Mouse (Mus musculus) intestine, embryonic 16.5 days (tissue): Measurements from ENCODE around the gene Ces3b. TPM values are rescaled to one million over a fixed set of nuclear protein-coding genes. Genes with fewer than 3 reads are reported as not detected.
"Not testable (repeated sequence)": the region's sequence is repeated elsewhere in the genome, so short reads cannot be mapped to it uniquely, and the experiment has no call there.

Source experiments
- ATAC-seq: fragments of 200-750 bp; cut with Nextera tagmentation; 2 replicates; pipeline ENCODE4 v1.8.0; 2017; ENCODE audit warnings: moderate TSS enrichment, moderate library complexity
- H3K27ac ChIP-seq: fragments of 300-500 bp; sonication (generic); 2 replicates; pipeline ENCODE4 v1.5.1; 2014; ENCODE audit warnings: mild to moderate bottlenecking, low read length
- H3K27me3 ChIP-seq: fragments of 300-500 bp; sonication (generic); replicated peaks from 2 replicates; pipeline ENCODE4 v1.6.1; 2014; ENCODE audit warnings: low read length, control low read depth, mixed read lengths; ENCODE audit not compliant: control insufficient read depth, insufficient read depth
- H3K36me3 ChIP-seq: fragments of 300-500 bp; sonication (generic); 2 replicates; pipeline ENCODE4 v1.6.1; 2014; ENCODE audit warnings: low read length, control low read depth; ENCODE audit not compliant: control insufficient read depth, insufficient read depth
- H3K4me1 ChIP-seq: fragments of 300-500 bp; sonication (generic); 2 replicates; pipeline ENCODE4 v1.6.1; 2014; ENCODE audit warnings: low read length, control low read depth, mixed read lengths; ENCODE audit not compliant: control insufficient read depth, insufficient read depth
- H3K4me2 ChIP-seq: fragments of 300-500 bp; sonication (generic); 2 replicates; pipeline ENCODE4 v1.6.1; 2014; ENCODE audit warnings: low read depth, low read length, control low read depth
- H3K4me3 ChIP-seq: fragments of 300-500 bp; sonication (generic); 2 replicates; pipeline ENCODE4 v1.5.1; 2014; ENCODE audit warnings: mild to moderate bottlenecking, low read length
- H3K9ac ChIP-seq: fragments of 300-500 bp; sonication (generic); 2 replicates; pipeline ENCODE4 v1.6.1; 2014; ENCODE audit warnings: low read depth, low read length
- H3K9me3 ChIP-seq: fragments of 300-500 bp; sonication (generic); 2 replicates; pipeline ENCODE4 v1.6.1; 2016; ENCODE audit warnings: low read length, control low read depth; ENCODE audit not compliant: control insufficient read depth
- WGBS: fragments of 180-500 bp; shearing (Covaris S2); extraction: QIAGEN DNeasy Blood & Tissue Kit; methylation state at CpG from one replicate; pipeline ENCODE4 v1.1.7; 2014; 5-methylcytosine and 5-hydroxymethylcytosine counted together
- polyA plus RNA-seq: library from polyadenylated mRNA; unstranded; fragments of >200 nt; fragmentation: Nextera tagmentation; extraction: Ambion mirVana; gene quantifications from 2 replicates; pipeline ENCODE4 v1.2.1, GENCODE M21; 2015

The Ces3b gene
- polyA plus RNA-seq, 1 experiment from 2014 or later, result not detected

DNA sequence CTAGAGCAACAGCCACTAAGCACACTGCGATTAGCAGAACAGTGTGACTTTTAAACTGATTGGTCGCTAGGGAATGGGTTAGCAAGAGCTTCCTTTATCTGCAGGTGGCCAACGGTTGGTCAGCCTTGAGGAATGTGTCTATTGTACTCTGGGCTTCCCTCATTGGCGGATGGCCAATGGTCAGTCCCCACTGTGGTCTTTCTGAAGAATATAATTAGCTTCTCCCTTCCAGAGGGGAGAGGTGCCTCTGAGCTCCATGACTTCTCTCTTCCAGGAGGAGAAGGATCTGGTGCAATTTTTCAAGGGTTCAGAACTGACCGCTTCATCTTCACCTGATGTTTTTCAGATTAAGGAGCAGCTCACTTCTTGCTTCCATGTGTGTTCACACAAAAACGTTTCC lies 6.5 kb upstream of the Ces3b start:
- H3K27ac ChIP-seq, result no peak overlapping the region
- no peak overlapping the region for H3K4me3 ChIP-seq
- H3K27me3 ChIP-seq, result no peaks in the 10 kb centered on the region
- H3K4me2 ChIP-seq, result no peak overlapping the region
- ATAC-seq, result no peak
- 72% methylated on average over 6 of the region's 6 CpGs for WGBS
- H3K9me3 ChIP-seq, result no peaks in the 10 kb centered on the region
- H3K4me1 ChIP-seq, result no peaks in the 10 kb centered on the region
- H3K9ac ChIP-seq, result no peak overlapping the region
- H3K36me3 ChIP-seq, result no peaks in the 10 kb centered on the region

GRCm38 (mm10) chr8:105078591-105078990 lies 5.0 kb upstream of the Ces3b start:
- H3K4me3 ChIP-seq, result no peak overlapping the region
- 80% methylated on average over 5 of the region's 5 CpGs for WGBS
- no peak overlapping the region for H3K9ac ChIP-seq
- no peak for ATAC-seq
- H3K27me3 ChIP-seq, result no peaks in the 10 kb centered on the region
- H3K4me1 ChIP-seq, result no peaks in the 10 kb centered on the region
- H3K36me3 ChIP-seq, result no peaks in the 10 kb centered on the region
- H3K4me2 ChIP-seq, result no peak overlapping the region
- no peak overlapping the region for H3K27ac ChIP-seq
- H3K9me3 ChIP-seq, result no peaks in the 10 kb centered on the region

GRCm38 (mm10) chr8:105080814-105081336 lies 2.7 kb upstream of the Ces3b start:
- H3K27me3 ChIP-seq, result no peaks in the 10 kb centered on the region
- ATAC-seq, result peak; percentile 52; the same call in 1 of the 2 replicates

DNA sequence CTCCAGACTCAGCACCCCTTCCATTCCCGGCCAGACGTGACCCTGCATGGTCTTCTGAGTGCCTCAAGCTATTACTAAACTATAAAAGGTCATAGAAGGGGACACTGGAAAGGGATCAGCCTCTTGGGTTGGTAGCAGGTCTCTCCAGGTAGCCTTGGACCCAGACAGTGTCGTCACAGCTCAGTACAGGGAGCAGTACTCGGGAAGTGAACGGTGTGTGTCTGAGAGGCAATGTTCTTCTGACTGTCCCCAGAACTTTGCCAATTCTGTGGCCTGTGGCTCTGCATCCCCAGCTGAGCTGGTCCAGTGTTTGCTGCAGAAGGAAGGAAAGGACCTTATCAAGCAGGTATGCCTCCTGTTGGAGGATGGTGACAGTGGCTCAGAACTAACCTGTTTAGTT lies 4.6 kb downstream of the Ces3b start:
- not testable (repeated sequence) for H3K4me1 ChIP-seq, H3K9ac ChIP-seq, H3K4me2 ChIP-seq, H3K36me3 ChIP-seq, H3K27ac ChIP-seq, H3K4me3 ChIP-seq, H3K27me3 ChIP-seq, H3K9me3 ChIP-seq, ATAC-seq
- WGBS, result 82% methylated on average over 3 of the region's 5 CpGs

More at GRCm38 (mm10) chr8:105080814-105081336, 2.7 kb upstream of the Ces3b start:
- Histone ChIP-seq H3K9me3 (no peaks in the 10 kb centered on the region), H3K4me2 (no peak overlapping the region), H3K9ac (no peak overlapping the region), H3K27ac (no peak overlapping the region), H3K4me1 (no peaks in the 10 kb centered on the region), H3K4me3 (no peak overlapping the region), H3K36me3 (no peaks in the 10 kb centered on the region)
- WGBS, result 44% methylated on average over 5 of the region's 5 CpGs

DNA sequence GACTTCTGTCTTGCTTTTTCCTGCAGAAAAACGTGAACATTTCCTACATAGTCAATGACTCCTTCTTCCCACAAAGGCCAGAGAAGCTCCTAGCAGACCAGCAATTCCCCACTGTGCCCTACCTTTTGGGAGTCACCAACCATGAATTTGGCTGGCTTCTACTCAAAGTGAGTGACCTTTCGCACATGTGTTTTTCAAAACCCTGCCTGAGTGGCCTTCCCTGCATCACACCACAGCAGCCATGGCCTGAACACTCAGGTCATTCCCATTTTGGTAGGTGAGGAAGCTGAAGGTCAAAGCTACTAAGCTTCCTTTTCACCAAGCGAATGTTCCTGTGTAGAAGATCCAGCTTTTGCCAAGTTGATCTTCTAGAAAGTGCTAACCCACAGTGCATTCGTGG lies 5.0 kb downstream of the Ces3b start:
- no peak for ATAC-seq
- no peaks in the 10 kb centered on the region for H3K36me3 ChIP-seq
- H3K4me1 ChIP-seq, result no peaks in the 10 kb centered on the region
- no peak overlapping the region for H3K9ac ChIP-seq
- H3K27me3 ChIP-seq, result no peaks in the 10 kb centered on the region
- H3K9me3 ChIP-seq, result no peaks in the 10 kb centered on the region
- no peak overlapping the region for H3K4me3 ChIP-seq
- 69% methylated on average over 4 of the region's 4 CpGs for WGBS
- H3K4me2 ChIP-seq, result no peak overlapping the region
- H3K27ac ChIP-seq, result no peak overlapping the region

DNA sequence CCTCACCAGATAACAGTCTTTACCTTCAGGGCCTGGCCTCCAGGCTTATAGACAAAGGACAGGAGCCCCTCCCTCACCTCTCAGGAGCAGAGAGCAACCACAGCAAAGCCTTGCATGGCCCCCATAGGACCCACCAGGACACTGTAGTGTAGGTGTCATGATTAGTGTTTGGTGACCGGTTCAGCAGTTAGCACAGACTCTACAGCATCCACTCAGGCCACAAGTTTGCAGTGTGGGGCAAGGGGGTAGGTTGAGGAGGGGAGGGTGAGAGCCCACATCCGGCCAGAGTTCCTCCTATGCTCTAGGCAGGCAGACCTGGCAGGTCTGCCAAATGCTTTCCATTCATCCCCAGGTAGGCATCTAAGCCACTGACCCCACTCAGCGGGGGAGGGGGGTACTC lies 10.4 kb downstream of the Ces3b start:
- Histone ChIP-seq H3K4me3 (no peak overlapping the region), H3K27me3 (no peaks in the 10 kb centered on the region), H3K27ac (no peak overlapping the region), H3K9ac (no peak overlapping the region), H3K4me1 (no peaks in the 10 kb centered on the region), H3K9me3 (no peaks in the 10 kb centered on the region), H3K36me3 (no peaks in the 10 kb centered on the region), H3K4me2 (no peak overlapping the region)
- 76% methylated on average over 3 of the region's 3 CpGs for WGBS
- no peak for ATAC-seq

GRCm38 (mm10) chr8:105102101-105102785 lies 18.7 kb downstream of the Ces3b start:
- not testable (repeated sequence) for H3K36me3 ChIP-seq, H3K4me3 ChIP-seq, H3K27me3 ChIP-seq, H3K9ac ChIP-seq, H3K9me3 ChIP-seq, ATAC-seq, H3K4me2 ChIP-seq, H3K4me1 ChIP-seq, H3K27ac ChIP-seq
- WGBS, result 74% methylated on average over 4 of the region's 4 CpGs

- WGBS, result 70% methylated on average over 5 of the region's 5 CpGs
- H3K4me1 ChIP-seq, H3K27ac ChIP-seq, H3K27me3 ChIP-seq, H3K36me3 ChIP-seq, H3K4me3 ChIP-seq, ATAC-seq, H3K4me2 ChIP-seq, H3K9ac ChIP-seq, H3K9me3 ChIP-seq: not testable (repeated sequence)
Observed at GRCm38 (mm10) chr8:105103701-105104100, 20.1 kb downstream of the Ces3b start.

DNA sequence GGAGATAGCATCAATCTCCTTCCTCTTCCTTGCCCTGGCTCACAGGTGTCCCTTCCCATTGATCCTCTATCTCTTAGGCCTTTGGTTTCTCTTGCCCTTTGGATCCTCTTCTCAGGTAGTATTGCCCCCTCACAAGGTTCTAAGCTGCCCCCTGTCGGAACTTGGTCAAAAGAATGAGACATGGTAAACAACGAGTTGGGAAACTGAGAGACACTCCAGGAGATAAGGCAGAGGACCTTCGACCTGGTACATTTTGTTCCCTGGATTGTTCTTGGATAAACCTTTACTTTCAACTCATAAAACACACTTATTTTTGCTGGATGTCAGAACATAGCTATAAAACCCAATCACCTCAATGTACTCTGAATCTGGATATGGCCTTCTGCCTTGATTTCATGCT lies 20.7 kb downstream of the Ces3b start:
- no peaks in the 10 kb centered on the region for H3K9me3 ChIP-seq
- ATAC-seq, result no peak
- 75% methylated on average over 3 of the region's 3 CpGs for WGBS

DNA sequence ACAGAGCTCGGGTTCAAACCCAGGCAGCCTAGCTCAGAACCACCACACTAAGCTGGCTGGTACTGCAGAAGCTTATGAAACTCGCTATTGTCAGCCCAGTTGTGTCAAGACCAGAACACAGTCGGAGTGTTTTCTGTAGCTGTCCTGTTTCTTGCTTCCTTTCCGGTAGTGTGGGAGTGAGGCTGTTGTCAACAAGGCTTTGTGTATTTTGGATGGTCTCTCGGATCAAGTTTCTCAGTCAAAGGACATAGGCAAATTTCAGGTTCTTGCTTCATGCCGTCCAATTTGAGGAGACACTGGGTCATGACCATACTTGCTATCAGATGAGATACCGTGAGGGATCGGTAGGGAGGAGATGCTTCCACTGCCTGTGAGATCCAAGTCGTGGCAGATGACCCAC lies 46.3 kb downstream of the Ces3b start:
- Histone ChIP-seq H3K27me3 (no peaks in the 10 kb centered on the region), H3K9ac (no peak overlapping the region), H3K36me3 (no peaks in the 10 kb centered on the region), H3K4me2 (no peak overlapping the region), H3K27ac (no peak overlapping the region), H3K9me3 (no peaks in the 10 kb centered on the region), H3K4me1 (no peaks in the 10 kb centered on the region), H3K4me3 (no peak overlapping the region)
- no peak for ATAC-seq
- 80% methylated on average over 9 of the region's 9 CpGs for WGBS

More for the DNA sequence above, 20.7 kb downstream of the Ces3b start:
- Histone ChIP-seq H3K4me3 (no peak overlapping the region), H3K27ac (no peak overlapping the region), H3K4me1 (no peaks in the 10 kb centered on the region), H3K36me3 (no peaks in the 10 kb centered on the region), H3K4me2 (no peak overlapping the region), H3K9ac (no peak overlapping the region), H3K27me3 (no peaks in the 10 kb centered on the region)
